Mouse (Mus musculus) lung, embryonic 16.5 days (tissue): ENCODE results near the gene Galnt12. TPM values are rescaled to one million over a fixed set of nuclear protein-coding genes. Genes with fewer than 3 reads are reported as not detected.
A peak's percentile ranks its signal among the peaks of the same experiment; 100 is the strongest.

Experiments used
- ATAC-seq: fragments of 200-750 bp; cut with Nextera tagmentation; 2 replicates; pipeline ENCODE4 v1.8.0; 2017; ENCODE audit warnings: low read depth, mild to moderate bottlenecking, moderate library complexity
- H3K27ac ChIP-seq: fragments of 300-500 bp; sonication (generic); 2 replicates; pipeline ENCODE4 v1.5.1; 2014; ENCODE audit warnings: mild to moderate bottlenecking, control low read depth, low read length
- H3K27me3 ChIP-seq: fragments of 300-500 bp; sonication (generic); 2 replicates; pipeline ENCODE4 v1.6.1; 2014; ENCODE audit warnings: low read depth, low read length, mixed read lengths; ENCODE audit not compliant: control insufficient read depth, insufficient read depth
- H3K36me3 ChIP-seq: fragments of 300-500 bp; sonication (generic); 2 replicates; pipeline ENCODE4 v1.6.1; 2014; ENCODE audit warnings: low read length; ENCODE audit not compliant: control insufficient read depth, insufficient read depth
- H3K4me1 ChIP-seq: fragments of 300-500 bp; sonication (generic); replicated peaks from 2 replicates; pipeline ENCODE4 v1.6.1; 2014; ENCODE audit warnings: low read length, mixed read lengths; ENCODE audit not compliant: control insufficient read depth, insufficient read depth
- H3K4me2 ChIP-seq: fragments of 300-500 bp; sonication (generic); 2 replicates; pipeline ENCODE4 v1.6.1; 2014; ENCODE audit warnings: low read depth, low read length, control low read depth
- H3K4me3 ChIP-seq: fragments of 300-500 bp; sonication (generic); 2 replicates; pipeline ENCODE4 v1.5.1; 2014; ENCODE audit warnings: mild to moderate bottlenecking, low read length, control low read depth
- H3K9ac ChIP-seq: fragments of 300-500 bp; sonication (generic); 2 replicates; pipeline ENCODE4 v1.6.1; 2014; ENCODE audit warnings: low read length, control low read depth
- H3K9me3 ChIP-seq: fragments of 300-500 bp; sonication (generic); 2 replicates; pipeline ENCODE4 v1.6.1; 2016; ENCODE audit warnings: low read length; ENCODE audit not compliant: control insufficient read depth
- WGBS: fragments of 180-500 bp; shearing (Covaris S2); extraction: QIAGEN DNeasy Blood & Tissue Kit; methylation state at CpG from one replicate; pipeline ENCODE4 v1.1.7; 2014; 5-methylcytosine and 5-hydroxymethylcytosine counted together
- polyA plus RNA-seq: library from polyadenylated mRNA; unstranded; fragments of >200 nt; fragmentation: Nextera tagmentation; extraction: Ambion mirVana; gene quantifications from 2 replicates; pipeline ENCODE4 v1.2.1, GENCODE M21; 2015

Galnt12 gene
- polyA plus RNA-seq, 1 experiment from 2014 or later, result 7.9 TPM

- Histone ChIP-seq H3K27me3 (no peaks in the 10 kb centered on the region), H3K4me1 (no peaks in the 10 kb centered on the region), H3K9me3 (peaks cover 3% of the 10 kb centered on the region; the same call in 1 of the 2 replicates), H3K9ac (no peak overlapping the region), H3K36me3 (no peaks in the 10 kb centered on the region), H3K4me2 (no peak overlapping the region), H3K4me3 (no peak overlapping the region), H3K27ac (no peak overlapping the region)
- peak; percentile 39 for ATAC-seq
- WGBS, result 70% methylated on average over 7 of the region's 7 CpGs
Observed at GRCm38 (mm10) chr4:47128515-47128914, 36.8 kb downstream of the Galnt12 start.

- Histone ChIP-seq H3K36me3 (no peaks in the 10 kb centered on the region), H3K9me3 (peaks cover 3% of the 10 kb centered on the region; the same call in 1 of the 2 replicates), H3K9ac (no peak overlapping the region), H3K4me1 (no peaks in the 10 kb centered on the region), H3K4me3 (no peak overlapping the region), H3K4me2 (no peak overlapping the region), H3K27ac (no peak overlapping the region), H3K27me3 (no peaks in the 10 kb centered on the region)
- ATAC-seq, result no peak
- 67% methylated on average over 4 of the region's 4 CpGs for WGBS
Observed at GRCm38 (mm10) chr4:47129572-47129971, 37.9 kb downstream of the Galnt12 start.

- no peak overlapping the region for H3K27ac ChIP-seq
- H3K9ac ChIP-seq, result no peak overlapping the region
- no peak for ATAC-seq
- H3K4me3 ChIP-seq, result no peak overlapping the region
- no peak overlapping the region for H3K4me2 ChIP-seq
- peaks cover 3% of the 10 kb centered on the region; the same call in 1 of the 2 replicates for H3K9me3 ChIP-seq
- 74% methylated on average over 8 of the region's 8 CpGs for WGBS
- no peaks in the 10 kb centered on the region for H3K4me1 ChIP-seq
- no peaks in the 10 kb centered on the region for H3K27me3 ChIP-seq
- no peaks in the 10 kb centered on the region for H3K36me3 ChIP-seq
Observed at GRCm38 (mm10) chr4:47130111-47131050, 38.7 kb downstream of the Galnt12 start.

GRCm38 (mm10) chr4:47131931-47132330 lies 40.2 kb downstream of the Galnt12 start:
- 85% methylated on average over 3 of the region's 3 CpGs for WGBS
- H3K9ac ChIP-seq, result no peak overlapping the region

GRCm38 (mm10) chr4:47132413-47132812 lies 40.7 kb downstream of the Galnt12 start:
- Histone ChIP-seq H3K9ac (no peak overlapping the region), H3K27ac (no peak overlapping the region), H3K27me3 (no peaks in the 10 kb centered on the region), H3K4me1 (peaks cover 6% of the 10 kb centered on the region), H3K4me3 (no peak overlapping the region), H3K4me2 (no peak overlapping the region), H3K36me3 (no peaks in the 10 kb centered on the region), H3K9me3 (no peaks in the 10 kb centered on the region)
- ATAC-seq, result no peak
- 59% methylated on average over 3 of the region's 3 CpGs for WGBS

More at GRCm38 (mm10) chr4:47131931-47132330, 40.2 kb downstream of the Galnt12 start:
- H3K27me3 ChIP-seq, result no peaks in the 10 kb centered on the region
- H3K9me3 ChIP-seq, result peaks cover 1% of the 10 kb centered on the region; the same call in 1 of the 2 replicates
- H3K4me1 ChIP-seq, result peaks cover 5% of the 10 kb centered on the region
- H3K4me2 ChIP-seq, result no peak overlapping the region
- no peak overlapping the region for H3K27ac ChIP-seq
- H3K4me3 ChIP-seq, result no peak overlapping the region
- no peaks in the 10 kb centered on the region for H3K36me3 ChIP-seq
- no peak for ATAC-seq

- Histone ChIP-seq H3K9me3 (no peaks in the 10 kb centered on the region), H3K36me3 (no peaks in the 10 kb centered on the region), H3K4me3 (no peak overlapping the region), H3K9ac (no peak overlapping the region), H3K4me2 (no peak overlapping the region), H3K27me3 (no peaks in the 10 kb centered on the region), H3K4me1 (peaks cover 20% of the 10 kb centered on the region), H3K27ac (no peak overlapping the region)
- WGBS, result 54% methylated on average over 8 of the region's 8 CpGs
- no peak for ATAC-seq
Observed at GRCm38 (mm10) chr4:47136699-47137101, 45.0 kb downstream of the Galnt12 start.

- H3K4me2 ChIP-seq, result no peak overlapping the region
- WGBS, result 66% methylated on average over 5 of the region's 5 CpGs
- H3K27ac ChIP-seq, result no peak overlapping the region
- H3K36me3 ChIP-seq, result no peaks in the 10 kb centered on the region
- no peak overlapping the region for H3K9ac ChIP-seq
- no peaks in the 10 kb centered on the region for H3K27me3 ChIP-seq
- H3K4me3 ChIP-seq, result no peak overlapping the region
- no peaks in the 10 kb centered on the region for H3K9me3 ChIP-seq
- no peak for ATAC-seq
- peaks cover 20% of the 10 kb centered on the region for H3K4me1 ChIP-seq
Observed at GRCm38 (mm10) chr4:47137479-47137878, 45.8 kb downstream of the Galnt12 start.

- no peaks in the 10 kb centered on the region for H3K27me3 ChIP-seq
- peak overlapping the region; percentile 74 for H3K27ac ChIP-seq
- H3K4me1 ChIP-seq, result peaks cover 20% of the 10 kb centered on the region
- WGBS, result 68% methylated on average over 7 of the region's 7 CpGs
- no peak overlapping the region for H3K9ac ChIP-seq
- no peaks in the 10 kb centered on the region for H3K9me3 ChIP-seq
- ATAC-seq, result no peak
- no peak overlapping the region for H3K4me2 ChIP-seq
- no peak overlapping the region for H3K4me3 ChIP-seq
- H3K36me3 ChIP-seq, result no peaks in the 10 kb centered on the region
Observed at GRCm38 (mm10) chr4:47138411-47138810, 46.7 kb downstream of the Galnt12 start.

GRCm38 (mm10) chr4:47138967-47139777 lies 47.5 kb downstream of the Galnt12 start:
- H3K27me3 ChIP-seq, result no peaks in the 10 kb centered on the region
- H3K4me1 ChIP-seq, result peaks cover 20% of the 10 kb centered on the region
- H3K4me2 ChIP-seq, result no peak overlapping the region
- no peaks in the 10 kb centered on the region for H3K36me3 ChIP-seq
- H3K27ac ChIP-seq, result peak overlapping the region; percentile 74
- H3K4me3 ChIP-seq, result no peak overlapping the region
- peak; percentile 75 for ATAC-seq
- no peak overlapping the region for H3K9ac ChIP-seq
- H3K9me3 ChIP-seq, result no peaks in the 10 kb centered on the region
- WGBS, result 19% methylated on average over 9 of the region's 9 CpGs
